Mouse (Mus musculus): Measurements from ENCODE around the gene Gm20708. TPM values are rescaled to one million over a fixed set of nuclear protein-coding genes. Genes with fewer than 3 reads are reported as not detected.

Gm20708 gene
- polyA plus RNA-seq, 1 experiment: 2.1 TPM

DNA sequence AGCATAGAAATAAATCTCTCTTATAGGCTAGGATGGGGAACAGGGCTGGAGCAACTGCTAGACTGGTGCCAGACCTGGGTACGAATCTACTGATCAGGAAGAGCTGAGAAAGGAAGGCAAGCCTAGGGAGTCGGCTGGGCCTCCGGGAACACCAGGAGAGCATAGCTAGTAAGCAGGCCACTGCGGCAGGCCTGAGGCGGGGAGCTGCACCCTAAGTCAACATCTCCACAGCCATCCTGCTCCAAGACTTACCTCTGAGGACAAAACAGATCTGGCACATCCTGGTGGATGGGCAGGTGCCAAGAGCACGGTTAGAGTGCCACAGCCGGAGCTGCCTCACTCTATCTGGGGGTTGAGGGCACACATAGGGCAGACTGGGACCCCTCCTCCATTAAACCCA lies 10.7 kb downstream of the Gm20708 start:
- Histone ChIP-seq H3K36me3 (ENCODE audit: control insufficient read depth, insufficient read depth, low read length, poor library complexity, severe bottlenecking) (peaks cover 31% of the 10 kb centered on the region), H3K27me3 (ENCODE audit: control insufficient read depth, insufficient read depth, low read length, poor library complexity, severe bottlenecking) (no peaks in the 10 kb centered on the region), H3K4me3 (ENCODE audit: low read depth, low read length) (no peak overlapping the region), H3K9ac (ENCODE audit: low read depth, poor library complexity, severe bottlenecking) (no peak overlapping the region), H3K9me3 (replicated peaks; ENCODE audit: control insufficient read depth, insufficient read depth, low read length, poor library complexity, severe bottlenecking) (no peaks in the 10 kb centered on the region), H3K27ac (ENCODE audit: insufficient read depth, low read length) (no peak overlapping the region), H3K4me1 (ENCODE audit: control insufficient read depth, insufficient read depth, low read length) (peaks cover 4% of the 10 kb centered on the region)
- TF ChIP-seq POLR2A (IDR thresholded peaks at IDR 0.05; ENCODE audit: insufficient read depth, low read length) (no peak), EP300 (IDR thresholded peaks at IDR 0.05; ENCODE audit: insufficient read depth, low read depth, low read length) (no peak), CTCF (IDR thresholded peaks at IDR 0.05; ENCODE audit: low read depth, low read length) (no peak)

DNA sequence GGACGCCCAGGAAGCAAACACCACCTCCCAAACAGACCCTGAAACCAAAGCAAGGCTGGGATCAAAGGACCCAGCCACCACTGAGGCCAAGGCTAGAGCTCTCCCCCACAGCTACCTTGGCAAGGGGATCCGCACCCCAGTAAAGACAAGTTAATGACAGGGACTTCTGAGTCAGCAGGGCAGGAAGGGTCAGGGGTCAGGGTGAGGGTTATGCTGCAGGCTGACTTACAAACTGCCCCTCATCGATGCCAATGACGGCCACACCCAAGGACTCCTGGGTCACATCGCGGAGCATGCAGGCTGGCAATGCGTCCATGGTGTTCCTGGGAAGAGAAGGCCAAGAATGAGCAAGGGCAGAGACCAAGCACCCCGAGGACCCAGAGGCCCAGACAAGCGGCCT lies 12.4 kb downstream of the Gm20708 start:
- Histone ChIP-seq H3K4me3 (ENCODE audit: low read depth, low read length) (no peak overlapping the region), H3K4me1 (ENCODE audit: control insufficient read depth, insufficient read depth, low read length) (peaks cover 4% of the 10 kb centered on the region), H3K9me3 (replicated peaks; ENCODE audit: control insufficient read depth, insufficient read depth, low read length, poor library complexity, severe bottlenecking) (no peaks in the 10 kb centered on the region), H3K9ac (ENCODE audit: low read depth, poor library complexity, severe bottlenecking) (no peak overlapping the region), H3K27me3 (ENCODE audit: control insufficient read depth, insufficient read depth, low read length, poor library complexity, severe bottlenecking) (no peaks in the 10 kb centered on the region), H3K36me3 (ENCODE audit: control insufficient read depth, insufficient read depth, low read length, poor library complexity, severe bottlenecking) (peaks cover 29% of the 10 kb centered on the region), H3K27ac (ENCODE audit: insufficient read depth, low read length) (no peak overlapping the region)
- TF ChIP-seq POLR2A (IDR thresholded peaks at IDR 0.05; ENCODE audit: insufficient read depth, low read length): no peak
- no peak for TF ChIP-seq EP300 (IDR thresholded peaks at IDR 0.05; ENCODE audit: insufficient read depth, low read depth, low read length)
- TF ChIP-seq CTCF (IDR thresholded peaks at IDR 0.05; ENCODE audit: low read depth, low read length): no peak

GRCm38 (mm10) chr11:117822728-117823241 lies 13.3 kb downstream of the Gm20708 start:
- Histone ChIP-seq H3K9me3 (replicated peaks; ENCODE audit: control insufficient read depth, insufficient read depth, low read length, poor library complexity, severe bottlenecking) (no peaks in the 10 kb centered on the region), H3K4me1 (ENCODE audit: control insufficient read depth, insufficient read depth, low read length) (peaks cover 4% of the 10 kb centered on the region), H3K9ac (ENCODE audit: low read depth, poor library complexity, severe bottlenecking) (no peak overlapping the region), H3K27me3 (ENCODE audit: control insufficient read depth, insufficient read depth, low read length, poor library complexity, severe bottlenecking) (no peaks in the 10 kb centered on the region), H3K36me3 (ENCODE audit: control insufficient read depth, insufficient read depth, low read length, poor library complexity, severe bottlenecking) (peaks cover 29% of the 10 kb centered on the region), H3K4me3 (ENCODE audit: low read depth, low read length) (no peak overlapping the region), H3K27ac (ENCODE audit: insufficient read depth, low read length) (no peak overlapping the region)
- TF ChIP-seq EP300 (IDR thresholded peaks at IDR 0.05; ENCODE audit: insufficient read depth, low read depth, low read length) (no peak), POLR2A (IDR thresholded peaks at IDR 0.05; ENCODE audit: insufficient read depth, low read length) (no peak)

DNA sequence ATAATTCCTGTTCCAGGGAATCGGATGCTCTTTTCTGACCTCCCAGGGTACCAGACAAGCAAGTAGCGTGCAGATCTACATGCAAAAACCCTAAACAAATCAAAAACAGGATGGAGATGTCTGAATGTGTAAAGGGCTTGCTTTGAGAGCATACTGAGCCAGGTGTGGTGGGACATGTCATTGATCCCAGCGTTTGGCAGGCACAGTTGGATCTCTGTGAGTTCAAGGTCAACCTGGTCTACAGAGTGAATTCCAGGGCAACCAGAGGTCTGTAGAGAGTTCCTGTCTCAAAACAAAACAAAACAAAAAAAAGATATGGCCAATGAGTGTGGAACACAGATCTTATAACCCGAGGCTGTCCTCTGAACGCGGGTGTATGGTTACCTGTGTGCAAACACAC lies 13.9 kb downstream of the Gm20708 start:
- no peak for TF ChIP-seq POLR2A (IDR thresholded peaks at IDR 0.05; ENCODE audit: insufficient read depth, low read length)
- no peak for TF ChIP-seq CTCF (IDR thresholded peaks at IDR 0.05; ENCODE audit: low read depth, low read length)
- no peak for TF ChIP-seq EP300 (IDR thresholded peaks at IDR 0.05; ENCODE audit: insufficient read depth, low read depth, low read length)
- Histone ChIP-seq H3K9ac (ENCODE audit: low read depth, poor library complexity, severe bottlenecking) (no peak overlapping the region), H3K4me1 (ENCODE audit: control insufficient read depth, insufficient read depth, low read length) (peaks cover 4% of the 10 kb centered on the region), H3K27ac (ENCODE audit: insufficient read depth, low read length) (no peak overlapping the region), H3K36me3 (ENCODE audit: control insufficient read depth, insufficient read depth, low read length, poor library complexity, severe bottlenecking) (peaks cover 28% of the 10 kb centered on the region), H3K27me3 (ENCODE audit: control insufficient read depth, insufficient read depth, low read length, poor library complexity, severe bottlenecking) (no peaks in the 10 kb centered on the region), H3K4me3 (ENCODE audit: low read depth, low read length) (no peak overlapping the region), H3K9me3 (replicated peaks; ENCODE audit: control insufficient read depth, insufficient read depth, low read length, poor library complexity, severe bottlenecking) (no peaks in the 10 kb centered on the region)

DNA sequence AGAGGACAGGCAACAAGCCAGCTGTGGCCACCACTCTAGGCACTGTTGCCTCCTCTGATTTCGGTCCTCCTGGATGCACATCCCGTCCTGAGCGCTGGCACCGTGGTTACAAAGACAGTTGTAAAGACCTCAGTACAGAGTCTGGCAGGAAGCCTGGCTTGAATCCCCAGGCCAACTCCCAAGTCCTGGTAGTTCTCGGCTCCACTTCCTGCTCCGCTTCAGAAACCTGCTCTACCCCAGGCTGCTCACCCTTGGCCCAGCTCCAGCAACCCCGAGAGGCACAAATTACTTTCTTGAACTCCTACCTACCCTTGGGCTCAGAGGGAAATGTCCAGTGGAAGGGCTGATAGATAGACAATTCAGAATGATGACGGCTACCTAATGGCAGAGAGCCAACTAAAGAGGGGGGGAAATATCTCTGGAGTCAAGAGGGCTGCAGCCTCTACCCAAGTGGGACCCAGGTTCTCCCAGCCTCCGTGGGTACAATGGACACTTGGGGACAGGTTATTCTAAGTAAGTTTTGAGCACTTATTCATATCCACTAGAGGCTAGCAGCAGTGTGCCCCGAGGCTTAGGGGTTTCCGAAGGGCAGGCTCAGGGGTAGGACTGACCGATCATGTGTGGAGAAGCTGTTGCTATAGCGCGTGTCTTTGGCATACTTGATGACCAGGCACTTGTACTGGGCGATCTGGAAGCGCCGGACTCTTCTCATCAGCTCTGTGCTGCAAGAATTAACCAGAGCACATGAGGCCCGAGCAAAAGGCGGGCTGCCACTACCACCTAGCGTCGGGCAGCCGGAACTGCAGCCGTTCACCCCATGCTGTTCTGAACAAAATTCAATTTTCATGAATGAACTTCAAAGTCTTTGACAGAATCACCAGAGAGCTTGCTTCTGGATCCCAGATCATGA lies 14.8 kb downstream of the Gm20708 start:
- Histone ChIP-seq H3K4me1 (ENCODE audit: control insufficient read depth, insufficient read depth, low read length) (peaks cover 4% of the 10 kb centered on the region), H3K9ac (ENCODE audit: low read depth, poor library complexity, severe bottlenecking) (peak overlapping the region; percentile 86), H3K36me3 (ENCODE audit: control insufficient read depth, insufficient read depth, low read length, poor library complexity, severe bottlenecking) (peaks cover 28% of the 10 kb centered on the region), H3K4me3 (ENCODE audit: low read depth, low read length) (peak overlapping the region; percentile 93), H3K27ac (ENCODE audit: insufficient read depth, low read length) (no peak overlapping the region), H3K9me3 (replicated peaks; ENCODE audit: control insufficient read depth, insufficient read depth, low read length, poor library complexity, severe bottlenecking) (no peaks in the 10 kb centered on the region), H3K27me3 (ENCODE audit: control insufficient read depth, insufficient read depth, low read length, poor library complexity, severe bottlenecking) (no peaks in the 10 kb centered on the region)
- TF ChIP-seq EP300 (IDR thresholded peaks at IDR 0.05; ENCODE audit: insufficient read depth, low read depth, low read length) (no peak), CTCF (IDR thresholded peaks at IDR 0.05; ENCODE audit: low read depth, low read length) (peak; percentile 89), POLR2A (IDR thresholded peaks at IDR 0.05; ENCODE audit: insufficient read depth, low read length) (no peak)

Data from ES-Bruce4 (cell line).